ENCODE assay signal across 8 mouse cellular contexts in genomic region chr6:91514737-91515362, GRCm38 (mm10). TPM values are rescaled to one million over a fixed set of nuclear protein-coding genes. Genes with fewer than 3 reads are reported as not detected.
DNase-seq lines count a peak whose midpoint lies in the region; ATAC-seq lines count a peak whose summit lies in the region.

No protein-coding gene starts in this region.

- peaks cover 30% of the 10 kb centered on the region for H3K36me3 ChIP-seq in kidney, embryonic 14.5 days (ENCODE audit: control insufficient read depth, insufficient read depth, low read length)
- H3K36me3 ChIP-seq in hindbrain, embryonic 15.5 days: peaks cover 22% of the 10 kb centered on the region
- H3K36me3 ChIP-seq in midbrain, embryonic 14.5 days (ENCODE audit: control insufficient read depth, insufficient read depth, low read length): peaks cover 28% of the 10 kb centered on the region

- H3K4me3 ChIP-seq in kidney, embryonic 14.5 days (ENCODE audit: low read length): peak overlapping the region; percentile 94
- peak overlapping the region; percentile 94 for H3K4me3 ChIP-seq in hindbrain, embryonic 15.5 days
- peak overlapping the region; percentile 77 for H3K4me3 ChIP-seq in midbrain, embryonic 14.5 days (replicated peaks; ENCODE audit: low read depth, low read length)

- peaks cover 18% of the 10 kb centered on the region for H3K4me1 ChIP-seq in kidney, embryonic 14.5 days (ENCODE audit: control insufficient read depth, insufficient read depth, low read length)
- H3K4me1 ChIP-seq in hindbrain, embryonic 15.5 days (replicated peaks): peaks cover 34% of the 10 kb centered on the region
- H3K4me1 ChIP-seq in midbrain, embryonic 14.5 days (ENCODE audit: control insufficient read depth, insufficient read depth, low read length): peaks cover 17% of the 10 kb centered on the region

- no peak for DNase-seq in kidney, adult 8-10 months
- no peak for DNase-seq in midbrain, embryonic 14.5 days
- no peak for DNase-seq in gastrocnemius, postnatal 10 days
- no peak for DNase-seq in frontal cortex, postnatal 14 days (ENCODE audit: low spot score in 2 of 2)
- DNase-seq in left cerebral cortex, adult 9 months (ENCODE audit: low spot score in 2 of 2): no peak

- H3K9ac ChIP-seq in kidney, embryonic 14.5 days (ENCODE audit: low read depth, low read length): peak overlapping the region; percentile 91
- H3K9ac ChIP-seq in hindbrain, embryonic 15.5 days: peak overlapping the region; percentile 77
- H3K9ac ChIP-seq in midbrain, embryonic 14.5 days (replicated peaks; ENCODE audit: low read length): peak overlapping the region; percentile 81

- peak overlapping the region; percentile 52 for H3K4me2 ChIP-seq in kidney, embryonic 14.5 days (replicated peaks; ENCODE audit: low read depth, low read length)
- H3K4me2 ChIP-seq in hindbrain, embryonic 15.5 days: peak overlapping the region; percentile 93
- peak overlapping the region; percentile 87 for H3K4me2 ChIP-seq in midbrain, embryonic 14.5 days (ENCODE audit: low read length)

- H3K27me3 ChIP-seq in kidney, embryonic 14.5 days (ENCODE audit: control insufficient read depth, insufficient read depth, low read length): no peaks in the 10 kb centered on the region
- no peaks in the 10 kb centered on the region for H3K27me3 ChIP-seq in hindbrain, embryonic 15.5 days
- no peaks in the 10 kb centered on the region for H3K27me3 ChIP-seq in midbrain, embryonic 14.5 days (ENCODE audit: control insufficient read depth, insufficient read depth, low read length)

- no peaks in the 10 kb centered on the region for H3K9me3 ChIP-seq in kidney, embryonic 14.5 days (ENCODE audit: control insufficient read depth, low read length)
- H3K9me3 ChIP-seq in hindbrain, embryonic 15.5 days: no peaks in the 10 kb centered on the region
- no peaks in the 10 kb centered on the region for H3K9me3 ChIP-seq in midbrain, embryonic 14.5 days (ENCODE audit: control insufficient read depth, low read length)

- H3K27ac ChIP-seq in kidney, embryonic 14.5 days (ENCODE audit: low read depth, low read length): peak overlapping the region; percentile 57
- peak overlapping the region; percentile 72 for H3K27ac ChIP-seq in hindbrain, embryonic 15.5 days (replicated peaks)
- no peak overlapping the region; the same call in 1 of the 2 replicates for H3K27ac ChIP-seq in midbrain, embryonic 14.5 days (replicated peaks; ENCODE audit: low read depth, low read length)

- ATAC-seq in kidney, embryonic 14.5 days (ENCODE audit: low FRiP score, low TSS enrichment): no peak
- ATAC-seq in activated CD4-positive, CD25-positive, alpha-beta regulatory T cell, adult 4 months: peak; percentile 9
- no peak; the same call in 1 of the 2 replicates for ATAC-seq in hindbrain, embryonic 15.5 days (ENCODE audit: low FRiP score, low read depth)
- no peak for ATAC-seq in midbrain, embryonic 14.5 days (ENCODE audit: low FRiP score, low TSS enrichment)

- WGBS in kidney, embryonic 14.5 days: 19% methylated on average over 10 of the region's 10 CpGs
- WGBS in hindbrain, embryonic 15.5 days: 31% methylated on average over 10 of the region's 10 CpGs
- 33% methylated on average over 10 of the region's 10 CpGs for WGBS in midbrain, embryonic 14.5 days

RNA-seq across cellular contexts. Expression of gene Xpc, which starts 0.8 kb away (rescaled TPM):
- 15.8 and 25.4 TPM in 2 replicates for polyA plus RNA-seq in kidney, embryonic 14.5 days (2014; fragmentation: Nextera tagmentation; extraction: Ambion mirVana)
- polyA plus RNA-seq in activated CD4-positive, CD25-positive, alpha-beta regulatory T cell, adult 4 months (2017; shearing (Covaris generic)): 10 to 100 TPM; 12.2 to 14.8 TPM
- 16.7 and 18.6 TPM in 2 replicates for polyA plus RNA-seq in hindbrain, embryonic 15.5 days (2015; fragmentation: Nextera tagmentation; extraction: Ambion mirVana)
- 16.9 and 18.1 TPM in 2 replicates for polyA plus RNA-seq in midbrain, embryonic 14.5 days (2014; fragmentation: Nextera tagmentation; extraction: Ambion mirVana)
- total RNA-seq in gastrocnemius, postnatal 10 days (2021): 1 to 10 TPM; 5.9 to 8.4 TPM

RNA-seq across cellular contexts. Expression of gene Lsm3, which starts 0.9 kb away (rescaled TPM):
- polyA plus RNA-seq in kidney, embryonic 14.5 days (2014; fragmentation: Nextera tagmentation; extraction: Ambion mirVana): 332 and 459 TPM in 2 replicates
- polyA plus RNA-seq in activated CD4-positive, CD25-positive, alpha-beta regulatory T cell, adult 4 months (2017; shearing (Covaris generic)): 100 to 1,000 TPM; 144 to 175 TPM
- 144 and 159 TPM in 2 replicates for polyA plus RNA-seq in hindbrain, embryonic 15.5 days (2015; fragmentation: Nextera tagmentation; extraction: Ambion mirVana)
- polyA plus RNA-seq in midbrain, embryonic 14.5 days (2014; fragmentation: Nextera tagmentation; extraction: Ambion mirVana): 174 and 187 TPM in 2 replicates
- 10 to 100 TPM; 55.2 to 57.3 TPM for total RNA-seq in gastrocnemius, postnatal 10 days (2021)

RNA-seq across cellular contexts. Expression of gene Tmem43, which starts 41.3 kb away (rescaled TPM):
- polyA plus RNA-seq in kidney, embryonic 14.5 days (2014; fragmentation: Nextera tagmentation; extraction: Ambion mirVana): 31.1 and 47.9 TPM in 2 replicates
- 10 to 100 TPM; 40.2 to 44.3 TPM for polyA plus RNA-seq in activated CD4-positive, CD25-positive, alpha-beta regulatory T cell, adult 4 months (2017; shearing (Covaris generic))
- 47.9 and 50.4 TPM in 2 replicates for polyA plus RNA-seq in hindbrain, embryonic 15.5 days (2015; fragmentation: Nextera tagmentation; extraction: Ambion mirVana)
- 44.3 and 51.8 TPM in 2 replicates for polyA plus RNA-seq in midbrain, embryonic 14.5 days (2014; fragmentation: Nextera tagmentation; extraction: Ambion mirVana)
- total RNA-seq in gastrocnemius, postnatal 10 days (2021): 10 to 100 TPM; 32.5 to 41.5 TPM

RNA-seq across cellular contexts. Expression of gene Chchd4, which starts 41.5 kb away (rescaled TPM):
- polyA plus RNA-seq in kidney, embryonic 14.5 days (2014; fragmentation: Nextera tagmentation; extraction: Ambion mirVana): 31.7 and 33.1 TPM in 2 replicates
- 10 to 100 TPM; 11.0 to 12.6 TPM for polyA plus RNA-seq in activated CD4-positive, CD25-positive, alpha-beta regulatory T cell, adult 4 months (2017; shearing (Covaris generic))
- 36.2 and 37.7 TPM in 2 replicates for polyA plus RNA-seq in hindbrain, embryonic 15.5 days (2015; fragmentation: Nextera tagmentation; extraction: Ambion mirVana)
- polyA plus RNA-seq in midbrain, embryonic 14.5 days (2014; fragmentation: Nextera tagmentation; extraction: Ambion mirVana): 31.6 and 38.9 TPM in 2 replicates
- total RNA-seq in gastrocnemius, postnatal 10 days (2021): 10 to 100 TPM in 1 of 2 experiments, 1 to 10 TPM in 1; 9.9 to 10.0 TPM
